Mouse (Mus musculus): ENCODE measurements around the gene Idnk. TPM values are rescaled to one million over a fixed set of nuclear protein-coding genes. Genes with fewer than 3 reads are reported as not detected.
"Not testable (repeated sequence)": the region's sequence is repeated elsewhere in the genome, so short reads cannot be mapped to it uniquely, and the experiment has no call there.

Idnk gene
- polyA plus RNA-seq, 1 experiment from 2014 or later: 25.8 TPM

- Histone ChIP-seq H3K36me3 (peaks cover 26% of the 10 kb centered on the region), H3K4me1 (peaks cover 31% of the 10 kb centered on the region), H3K27me3 (replicated peaks) (no peaks in the 10 kb centered on the region), H3K27ac (no peak overlapping the region), H3K4me3 (no peak overlapping the region; the same call in 1 of the 2 replicates), H3K4me2 (peak overlapping the region; percentile 80), H3K9ac (no peak overlapping the region), H3K9me3 (replicated peaks) (no peaks in the 10 kb centered on the region)
- no peak for ATAC-seq
- WGBS (ENCODE audit: insufficient replicate concordance): 51% methylated on average over 2 of the region's 2 CpGs
These were observed 32.5 kb upstream of the Idnk start for GRCm38 (mm10) chr13:58124989-58125388.

- Histone ChIP-seq H3K36me3 (peaks cover 26% of the 10 kb centered on the region), H3K4me2 (peak overlapping the region; percentile 80), H3K4me3 (peak overlapping the region; percentile 97), H3K9ac (peak overlapping the region; percentile 46; the same call in 1 of the 2 replicates), H3K9me3 (replicated peaks) (no peaks in the 10 kb centered on the region), H3K27ac (no peak overlapping the region), H3K4me1 (peaks cover 34% of the 10 kb centered on the region), H3K27me3 (replicated peaks) (no peaks in the 10 kb centered on the region)
- WGBS (ENCODE audit: insufficient replicate concordance): 28% methylated on average over 7 of the region's 7 CpGs
- no peak for ATAC-seq
These were observed 31.3 kb upstream of the Idnk start for GRCm38 (mm10) chr13:58126126-58126525.

DNA sequence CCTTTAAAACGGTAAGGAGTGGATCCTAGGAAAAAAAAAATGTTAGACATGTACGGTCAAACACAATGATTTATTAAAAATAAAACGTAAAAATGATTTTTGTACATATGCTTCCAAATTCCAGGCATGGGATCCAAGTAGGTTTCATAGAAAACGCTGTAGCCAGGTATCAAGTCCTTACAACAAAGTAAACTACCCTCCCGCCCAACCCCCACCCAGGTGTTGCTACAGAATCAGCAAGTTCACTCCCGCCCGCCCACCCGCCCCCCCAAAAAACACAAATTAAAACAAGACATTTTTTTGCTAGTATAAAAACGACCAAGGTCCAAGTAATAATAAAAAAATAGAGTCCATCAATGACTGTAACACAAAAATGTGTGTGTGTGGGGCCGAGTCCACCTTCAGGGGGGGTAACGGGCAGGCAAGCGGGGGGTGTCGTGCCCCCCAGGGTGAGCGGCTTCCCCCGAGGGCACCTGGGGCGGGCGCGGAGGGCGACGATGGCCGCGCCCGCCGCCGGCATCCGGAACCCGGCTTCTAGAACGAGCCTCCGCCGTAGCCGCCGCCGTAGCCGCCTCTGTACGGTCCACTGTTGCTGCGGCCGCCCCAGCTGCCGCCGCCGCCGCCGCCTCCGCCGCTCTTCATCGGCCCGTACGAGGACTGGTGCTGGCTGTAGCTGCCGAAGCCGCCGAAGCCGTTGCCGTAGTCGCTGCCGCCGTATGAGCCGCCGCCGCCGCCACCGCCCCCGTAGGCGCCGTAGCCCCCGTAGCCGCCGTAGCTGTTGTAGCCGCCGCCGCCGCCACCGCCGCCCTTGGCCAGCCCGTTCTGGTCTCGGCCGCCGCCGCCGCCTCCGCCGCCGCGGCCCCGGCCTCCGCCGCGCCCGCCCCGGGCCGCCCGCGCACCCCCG lies 30.3 kb upstream of the Idnk start:
- Histone ChIP-seq H3K4me1 (peaks cover 34% of the 10 kb centered on the region), H3K4me2 (peak overlapping the region; percentile 80), H3K4me3 (peak overlapping the region; percentile 97), H3K9me3 (replicated peaks) (no peaks in the 10 kb centered on the region), H3K9ac (peak overlapping the region; percentile 100), H3K27ac (peak overlapping the region; percentile 98), H3K36me3 (peaks cover 26% of the 10 kb centered on the region), H3K27me3 (replicated peaks) (no peaks in the 10 kb centered on the region)
- ATAC-seq: no peak
- WGBS (ENCODE audit: insufficient replicate concordance): 1% methylated on average over 39 of the region's 92 CpGs

GRCm38 (mm10) chr13:58127766-58128361 lies 29.6 kb upstream of the Idnk start:
- Histone ChIP-seq H3K4me3 (peak overlapping the region; percentile 97), H3K4me2 (peak overlapping the region; percentile 80), H3K27ac (peak overlapping the region; percentile 98), H3K9ac (peak overlapping the region; percentile 100), H3K36me3 (peaks cover 26% of the 10 kb centered on the region), H3K4me1 (peaks cover 34% of the 10 kb centered on the region), H3K9me3 (replicated peaks) (no peaks in the 10 kb centered on the region), H3K27me3 (replicated peaks) (no peaks in the 10 kb centered on the region)
- ATAC-seq: peak; percentile 28
- 2% methylated on average over 81 of the region's 81 CpGs for WGBS (ENCODE audit: insufficient replicate concordance)

DNA sequence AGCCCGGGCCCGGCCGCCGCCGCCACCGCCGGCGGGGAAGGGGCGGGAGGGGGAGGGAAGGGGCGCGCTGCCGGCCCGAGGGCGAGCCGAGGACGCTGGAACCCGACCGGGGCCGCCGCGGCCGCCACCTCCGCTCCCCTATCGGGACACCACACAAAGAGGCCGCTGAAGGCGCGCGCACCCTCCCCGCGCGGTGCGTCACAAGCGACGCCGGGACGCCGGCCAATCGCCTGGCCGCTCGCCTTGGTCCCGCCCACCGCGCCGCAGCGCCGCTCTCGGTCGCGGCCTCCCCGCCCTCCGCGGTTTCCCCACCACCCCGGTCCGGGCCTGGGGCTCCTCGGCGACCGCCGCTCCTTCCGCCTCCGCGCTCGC lies 29.1 kb upstream of the Idnk start, which contains the start of gene Hnrnpa0:
Hnrnpa0 (minus strand) TSS at position 161 of the 372 bp plus-strand sequence.
- peak; percentile 89 for ATAC-seq

DNA sequence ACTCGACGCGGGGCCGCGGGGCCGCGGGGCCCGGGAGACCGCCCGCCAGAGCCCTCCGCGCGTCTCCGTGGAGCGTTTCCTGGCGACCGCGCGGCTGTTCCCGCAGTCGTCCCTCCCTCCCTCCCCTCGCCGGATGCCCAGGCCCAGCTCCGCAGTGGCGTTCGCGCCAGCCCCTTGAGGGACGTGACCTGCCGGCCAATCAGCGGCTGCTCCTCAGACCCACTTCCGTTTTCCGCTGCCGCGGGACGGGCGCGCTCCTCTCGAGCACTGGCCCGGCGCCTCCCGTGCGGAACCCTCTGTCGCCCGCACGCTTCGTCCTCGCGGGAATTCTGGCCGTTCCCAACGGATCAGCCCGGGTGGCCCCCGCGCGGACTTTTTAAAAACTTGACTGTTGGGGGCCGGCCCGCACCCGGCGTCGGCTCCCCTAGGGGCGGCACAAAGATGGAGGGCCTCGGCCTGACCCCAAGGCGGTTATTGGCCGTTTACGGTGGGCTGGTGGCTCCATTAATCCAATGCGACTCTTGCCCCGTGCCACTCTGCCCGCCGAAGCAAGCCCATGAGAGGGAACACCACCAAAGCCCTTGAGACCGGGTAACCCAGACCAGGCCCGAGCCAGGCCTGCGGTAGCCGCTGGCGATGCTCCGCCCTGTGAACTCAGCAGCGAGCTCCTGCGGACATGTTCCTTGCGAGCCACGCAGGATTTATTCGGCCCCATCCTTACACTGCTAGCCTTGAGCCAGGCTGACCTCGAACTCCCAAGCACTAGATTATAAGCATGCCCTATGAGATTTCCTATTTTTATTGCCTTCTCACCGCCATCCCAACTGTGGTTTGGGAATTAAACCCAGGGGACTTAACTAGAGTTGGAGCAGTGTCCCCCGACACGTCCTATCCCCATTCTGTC lies 28.4 kb upstream of the Idnk start:
- peak overlapping the region; percentile 97 for H3K4me3 ChIP-seq
- ATAC-seq: peak; percentile 94
- H3K9ac ChIP-seq: peak overlapping the region; percentile 100
- peaks cover 32% of the 10 kb centered on the region for H3K4me1 ChIP-seq
- no peaks in the 10 kb centered on the region for H3K27me3 ChIP-seq (replicated peaks)
- under 1% methylated on average over 83 of the region's 83 CpGs for WGBS (ENCODE audit: insufficient replicate concordance)
- H3K27ac ChIP-seq: peak overlapping the region; percentile 98
- peaks cover 26% of the 10 kb centered on the region for H3K36me3 ChIP-seq
- peak overlapping the region; percentile 80 for H3K4me2 ChIP-seq
- no peaks in the 10 kb centered on the region for H3K9me3 ChIP-seq (replicated peaks)

More for the DNA sequence above, 29.1 kb upstream of the Idnk start, which contains the start of gene Hnrnpa0:
- Histone ChIP-seq H3K9me3 (replicated peaks) (no peaks in the 10 kb centered on the region), H3K36me3 (peaks cover 26% of the 10 kb centered on the region), H3K9ac (peak within 1 kb of the TSS; percentile 100), H3K4me2 (peak within 1 kb of the TSS; percentile 80), H3K4me3 (peak within 1 kb of the TSS; percentile 97), H3K4me1 (peaks cover 34% of the 10 kb centered on the region), H3K27ac (peak within 1 kb of the TSS; percentile 98), H3K27me3 (replicated peaks) (no peaks in the 10 kb centered on the region)
- 1% methylated on average over 49 of the region's 62 CpGs for WGBS (ENCODE audit: insufficient replicate concordance)

DNA sequence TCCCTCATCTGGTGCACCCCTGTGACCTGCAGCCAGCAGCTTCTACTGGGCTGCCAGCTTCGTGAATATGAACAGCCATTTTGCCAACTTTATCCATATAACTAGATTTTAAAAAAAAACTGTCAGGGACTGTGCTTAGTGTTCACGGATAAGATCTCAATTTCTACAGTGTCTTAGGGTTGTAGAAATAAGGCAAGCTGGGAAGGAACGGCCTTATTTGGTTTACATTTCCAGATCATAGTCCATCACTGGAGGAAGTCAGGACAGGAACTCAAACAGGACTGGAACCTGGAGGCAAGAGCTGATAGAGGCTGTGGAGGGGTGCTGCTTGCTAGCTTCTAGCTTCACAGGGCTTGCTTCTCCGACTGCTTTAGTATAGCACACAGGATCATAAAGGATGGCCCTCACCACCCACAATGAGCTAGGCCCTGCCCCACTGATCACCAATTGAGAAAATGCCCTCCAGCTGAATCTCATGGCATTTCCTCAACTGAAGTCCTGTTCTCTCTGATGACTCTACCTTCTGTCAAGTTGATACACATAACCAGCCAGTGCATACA lies 27.7 kb upstream of the Idnk start:
- Histone ChIP-seq H3K27me3 (replicated peaks) (no peaks in the 10 kb centered on the region), H3K9ac (peak overlapping the region; percentile 100), H3K9me3 (replicated peaks) (no peaks in the 10 kb centered on the region), H3K36me3 (peaks cover 23% of the 10 kb centered on the region), H3K4me1 (peaks cover 24% of the 10 kb centered on the region), H3K4me2 (peak overlapping the region; percentile 80), H3K27ac (peak overlapping the region; percentile 98), H3K4me3 (peak overlapping the region; percentile 97)
- ATAC-seq: no peak; the same call in 1 of the 2 replicates
- 14% methylated on average over 4 of the region's 4 CpGs for WGBS (ENCODE audit: insufficient replicate concordance)

DNA sequence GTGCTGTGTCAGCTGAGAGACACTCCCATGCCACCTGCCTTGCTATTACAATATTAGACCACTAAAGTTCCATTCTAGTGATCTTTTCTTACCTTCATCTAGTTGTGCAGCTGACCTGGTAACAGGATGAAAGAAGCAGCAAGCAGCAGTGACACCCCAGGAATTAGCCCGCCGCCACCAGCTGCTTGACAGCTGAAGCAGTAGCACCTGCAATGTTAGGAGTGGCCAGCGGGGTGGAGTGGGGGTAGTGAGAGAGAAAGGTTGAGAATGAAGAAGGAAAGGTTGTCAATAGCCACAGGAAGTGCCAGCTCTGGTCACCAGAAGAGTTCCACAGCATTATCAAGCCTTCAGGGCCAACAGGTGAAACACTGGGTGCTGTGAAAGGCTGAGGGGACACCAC lies 25.8 kb upstream of the Idnk start:
- Histone ChIP-seq H3K4me3 (no peak overlapping the region), H3K27ac (no peak overlapping the region), H3K9me3 (replicated peaks) (peaks cover 6% of the 10 kb centered on the region), H3K4me2 (no peak overlapping the region), H3K4me1 (peaks cover 10% of the 10 kb centered on the region), H3K9ac (no peak overlapping the region), H3K27me3 (replicated peaks) (no peaks in the 10 kb centered on the region), H3K36me3 (peaks cover 7% of the 10 kb centered on the region)
- ATAC-seq: no peak
- WGBS (ENCODE audit: insufficient replicate concordance): 62% methylated on average over 3 of the region's 3 CpGs

- not testable (repeated sequence) for H3K9ac ChIP-seq; H3K27me3 ChIP-seq (replicated peaks); H3K4me2 ChIP-seq; H3K36me3 ChIP-seq; H3K4me3 ChIP-seq; H3K27ac ChIP-seq; H3K9me3 ChIP-seq (replicated peaks); ATAC-seq
- 90% methylated on average over 8 of the region's 8 CpGs for WGBS (ENCODE audit: insufficient replicate concordance)
- H3K4me1 ChIP-seq: peaks cover 16% of the 10 kb centered on the region; the same call in 1 of the 2 replicates
These were observed 10.8 kb upstream of the Idnk start for GRCm38 (mm10) chr13:58146603-58147002.

DNA sequence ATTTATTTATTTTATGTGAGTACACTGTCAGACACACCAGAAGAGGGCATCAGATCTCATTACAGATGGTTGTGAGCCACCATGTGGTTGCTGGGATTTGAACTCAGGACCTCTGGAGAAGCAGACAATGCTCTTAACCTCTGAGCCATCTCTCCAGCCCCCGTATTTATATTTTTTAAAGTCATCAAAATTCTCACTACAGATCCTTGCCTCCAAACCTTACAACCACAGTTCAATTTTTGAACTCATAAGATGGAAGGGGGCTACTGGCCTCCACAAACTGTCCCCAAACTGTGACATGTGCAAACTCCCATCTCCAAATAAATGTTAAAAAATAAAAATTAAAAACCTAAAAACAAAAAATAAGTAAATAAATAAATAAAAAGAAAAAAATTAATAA lies 9.7 kb upstream of the Idnk start:
- Histone ChIP-seq H3K36me3 (no peaks in the 10 kb centered on the region), H3K4me1 (peaks cover 16% of the 10 kb centered on the region; the same call in 1 of the 2 replicates), H3K9ac (no peak overlapping the region), H3K4me3 (no peak overlapping the region), H3K27me3 (replicated peaks) (peaks cover 7% of the 10 kb centered on the region; the same call in 1 of the 2 replicates), H3K4me2 (peak overlapping the region; percentile 76; the same call in 1 of the 2 replicates), H3K27ac (no peak overlapping the region), H3K9me3 (replicated peaks) (0 out of 2 replicates have a peak, but pooled peaks cover 4% of the 10 kb centered on the region)
- no peak for ATAC-seq
- WGBS (ENCODE audit: insufficient replicate concordance): 67% methylated on average over 1 of the region's 1 CpGs
